Mouse (Mus musculus) 3134 (cell line): Measurements from ENCODE around the gene Fn3k.

Source experiments
- DNase-seq: peaks from one replicate; pipeline ENCODE4 v3.0.0-alpha.2; 2011; ENCODE audit warnings: low spot score; ENCODE audit not compliant: insufficient read length; ENCODE audit errors: extremely low read depth

The Fn3k gene

GRCm38 (mm10) chr11:121451753-121452635 is 17.3 kb downstream of the Fn3k start, which contains the start of gene Tbcd:
Gene Tbcd, plus strand, starts transcription at chr11:121451949.
- DNase-seq: peak; percentile 94

GRCm38 (mm10) chr11:121457874-121458273 is 23.2 kb downstream of the Fn3k start:
- no peak for DNase-seq

- no peak for DNase-seq
Observed at GRCm38 (mm10) chr11:121467408-121467807, 32.7 kb downstream of the Fn3k start.

GRCm38 (mm10) chr11:121474831-121475230 is 40.1 kb downstream of the Fn3k start:
- no peak for DNase-seq

- peak; percentile 52 for DNase-seq
Observed at GRCm38 (mm10) chr11:121475699-121476415, 41.1 kb downstream of the Fn3k start.

GRCm38 (mm10) chr11:121479476-121480203 is 44.9 kb downstream of the Fn3k start:
- no peak for DNase-seq

DNA sequence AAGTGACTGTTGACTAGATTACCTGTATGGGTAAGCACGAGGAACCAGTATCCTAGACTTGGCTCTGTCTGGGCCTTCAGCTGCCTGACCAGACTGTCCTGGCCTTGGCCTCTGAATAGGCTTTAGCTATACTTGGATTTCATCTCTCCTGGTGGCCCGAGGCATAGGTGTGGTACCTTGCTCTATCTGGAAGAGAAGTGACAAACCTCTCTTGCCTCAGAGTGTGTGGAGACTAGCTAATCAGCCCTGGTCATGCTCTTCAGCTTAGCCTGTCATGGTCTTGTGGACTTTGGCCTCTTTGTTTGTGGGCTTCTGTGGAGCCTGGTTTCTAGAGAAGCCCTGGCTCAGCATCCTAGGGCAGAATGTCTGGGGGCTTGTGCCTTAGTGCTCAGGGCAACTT is 46.4 kb downstream of the Fn3k start:
- DNase-seq: no peak

DNA sequence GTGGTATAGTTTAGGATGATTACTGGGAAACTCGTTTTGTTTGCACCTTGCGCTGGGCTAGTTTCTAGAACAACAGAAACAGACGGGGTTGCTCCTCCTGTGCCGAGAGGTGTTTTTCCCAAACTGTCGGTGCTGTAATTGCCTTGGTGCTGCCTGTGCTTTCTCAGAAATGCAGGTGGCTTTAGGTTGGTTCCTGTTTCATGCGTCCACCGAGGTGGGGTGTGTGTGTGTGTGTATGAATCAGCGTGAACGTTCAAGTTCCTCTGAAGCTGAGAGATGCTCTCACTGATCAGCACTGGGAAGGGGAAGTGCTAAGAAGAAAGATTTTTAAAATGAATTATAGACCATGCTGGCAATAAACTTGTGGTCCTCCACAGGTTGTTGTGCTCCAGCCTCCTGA is 51.2 kb downstream of the Fn3k start:
- no peak for DNase-seq

- DNase-seq: no peak
Observed at GRCm38 (mm10) chr11:121490651-121491050, 55.9 kb downstream of the Fn3k start.
